Mouse (Mus musculus) embryo, embryonic 11 days (tissue): ENCODE measurements at regions not wholly inside any gene's neighbourhood (a gene's known extent, or its start where the extent isn't known, plus 50 kb on each side); places are given as distances from the start of the nearest gene placed in this dataset.
A peak's percentile ranks its signal among the peaks of the same experiment; 100 is the strongest.

ENCODE experiments used
- DNase-seq: peaks from one replicate; pipeline ENCODE4 v3.0.0-alpha.2; 2015

DNA sequence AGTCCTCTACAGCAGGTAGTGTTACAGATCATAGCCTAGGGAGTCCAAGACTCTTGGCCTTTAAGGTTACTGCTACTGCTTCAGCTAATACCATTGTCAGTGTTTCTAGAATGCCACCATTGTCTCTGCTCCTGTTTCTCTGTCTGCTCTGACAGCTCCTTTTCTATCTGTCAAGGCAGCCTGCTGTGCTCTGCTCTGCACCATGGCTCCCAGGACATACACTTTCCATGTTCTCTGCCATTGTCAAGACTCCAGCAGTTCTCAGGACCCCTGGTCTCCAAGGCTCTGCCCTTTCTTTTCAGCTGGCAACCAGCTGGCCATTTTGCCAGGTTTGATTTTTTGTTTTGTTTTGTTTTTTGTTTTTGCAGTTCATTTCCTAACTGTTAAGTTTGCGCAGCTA is 208.7 kb downstream of the Otol1 start:
- no peak for DNase-seq

DNA sequence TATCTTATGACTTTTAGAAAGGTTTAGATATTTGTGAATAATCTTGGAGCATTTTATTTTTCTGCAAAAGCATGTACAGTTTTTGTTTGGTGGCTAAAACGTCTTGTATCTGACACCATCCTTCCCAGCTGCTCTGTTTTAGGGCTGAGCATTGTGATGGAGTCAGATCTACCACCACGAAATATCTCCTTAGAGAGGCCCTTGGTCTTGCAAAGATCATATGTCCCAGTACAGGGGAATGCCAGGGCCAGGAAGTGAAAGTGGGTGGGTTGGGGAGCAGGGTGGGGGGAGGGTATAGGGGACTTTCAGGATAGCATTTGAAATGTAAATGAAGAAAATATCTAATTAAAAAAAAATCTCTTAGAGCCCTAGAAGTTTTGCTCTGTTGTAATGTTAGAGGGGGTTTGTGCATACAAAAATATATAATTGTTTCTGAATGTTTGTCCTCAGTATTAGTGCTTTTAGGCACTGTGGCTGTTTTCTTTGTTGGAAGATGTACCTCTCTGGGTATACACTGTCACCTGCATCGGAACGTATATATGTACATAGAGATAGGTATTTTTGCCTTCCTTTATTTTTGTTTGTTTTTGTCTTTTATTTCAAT is 211.4 kb downstream of the Otol1 start:
- no peak for DNase-seq

DNA sequence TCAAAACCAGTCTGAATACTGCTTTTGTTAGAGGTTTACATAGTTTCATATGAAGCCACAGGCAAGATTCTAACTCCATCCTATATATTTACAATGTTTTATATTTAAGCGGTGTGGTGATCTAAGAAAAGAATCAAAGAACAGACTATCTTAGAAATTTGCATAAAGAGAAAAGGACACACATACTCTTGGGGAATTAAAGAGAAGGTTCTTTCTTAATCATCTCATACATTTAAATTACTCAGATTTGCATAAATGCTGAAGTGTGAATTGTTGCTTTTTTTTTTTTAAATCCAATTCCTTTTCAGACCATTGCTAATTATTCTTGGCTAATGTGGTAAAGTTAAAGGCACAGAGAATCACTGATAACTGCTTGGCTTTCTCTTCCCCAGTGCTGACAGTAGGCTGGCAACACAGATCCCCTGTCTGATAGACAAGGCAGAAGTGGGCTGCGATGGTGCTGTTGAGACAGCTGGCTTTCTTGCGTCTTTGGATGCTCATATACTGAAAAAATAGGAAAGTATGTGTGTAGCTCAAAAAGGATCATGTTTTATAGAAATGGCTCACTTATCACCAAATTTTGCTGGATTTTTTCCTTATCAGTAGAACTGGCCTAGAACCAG is 216.1 kb downstream of the Otol1 start:
- no peak for DNase-seq

DNA sequence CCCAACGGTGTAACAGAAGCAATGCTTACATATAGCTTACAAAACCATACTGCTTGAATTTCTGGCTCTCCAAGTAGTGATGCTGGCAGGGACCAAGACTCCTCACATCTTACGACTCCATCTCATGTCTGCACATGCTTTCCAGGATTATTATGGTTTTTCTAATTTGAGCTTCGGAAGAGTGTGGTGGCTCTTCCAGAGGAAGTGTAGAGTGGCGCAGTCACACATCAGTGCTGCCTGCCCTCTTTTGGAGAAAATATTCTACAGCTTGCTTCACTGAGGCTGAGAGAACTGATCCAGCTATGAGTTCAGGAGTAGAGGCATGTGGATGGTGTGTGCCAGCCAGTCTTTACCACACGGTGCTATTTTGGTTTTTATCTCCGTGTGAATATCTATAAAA is 217.4 kb downstream of the Otol1 start:
- no peak for DNase-seq

DNA sequence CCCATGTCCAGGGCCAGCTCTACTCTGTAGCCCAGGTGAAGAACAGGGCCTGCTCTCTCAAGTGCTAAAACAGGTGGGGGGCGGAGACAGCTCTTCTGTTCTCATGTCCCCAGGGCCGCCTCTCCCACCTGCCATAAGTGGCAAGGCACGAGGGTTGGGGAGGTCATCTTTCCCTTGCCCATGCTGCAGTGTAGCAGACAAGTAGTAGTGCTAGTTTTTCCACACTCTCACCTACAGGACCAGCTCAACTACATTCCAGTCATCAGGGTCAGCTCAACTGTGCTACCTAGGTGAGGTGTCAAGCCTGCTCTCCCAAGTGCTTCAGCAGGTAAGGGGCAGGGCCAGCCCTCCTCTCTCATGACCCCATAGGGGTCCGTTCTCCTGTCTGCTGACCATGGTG is 219.8 kb downstream of the Otol1 start:
- no peak for DNase-seq

DNA sequence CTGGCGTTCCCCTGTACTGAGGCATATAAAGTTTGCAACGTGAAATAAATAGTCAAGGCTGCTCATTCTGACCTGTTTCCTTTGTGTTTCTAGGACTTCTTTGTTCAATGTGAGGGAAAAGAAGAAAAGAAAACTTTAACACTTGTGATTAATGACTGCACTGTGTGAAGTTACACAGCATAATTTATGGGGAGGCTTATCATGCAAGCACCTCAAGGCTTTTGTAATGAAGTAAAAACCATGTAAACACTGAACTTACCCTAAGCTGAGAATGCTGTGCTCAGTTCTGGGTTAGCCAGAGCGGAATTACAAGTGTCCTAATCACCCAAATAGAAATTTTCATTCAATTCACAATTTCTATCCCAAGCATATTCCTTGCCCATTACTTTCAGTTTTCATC is 241.2 kb downstream of the Otol1 start:
- DNase-seq = no peak

DNA sequence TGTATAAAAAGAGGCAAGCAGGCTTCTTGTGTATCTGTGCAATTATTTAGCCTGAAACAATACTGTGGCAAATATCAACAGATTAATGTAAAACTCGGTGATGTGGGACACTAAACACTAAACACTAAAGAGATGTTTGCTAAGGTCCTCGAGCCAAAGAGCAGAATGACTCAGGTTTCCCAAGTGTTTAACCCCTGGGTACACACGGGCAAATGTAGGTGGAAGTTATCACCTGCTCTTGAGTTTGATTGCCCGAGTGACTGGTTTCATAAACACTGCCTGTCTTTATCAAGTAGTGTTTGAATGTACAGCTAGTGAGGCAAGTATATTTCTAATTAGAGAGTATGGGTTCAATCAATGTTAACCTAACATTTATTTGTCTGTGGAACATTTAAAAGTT is 242.5 kb downstream of the Otol1 start:
- no peak for DNase-seq

DNA sequence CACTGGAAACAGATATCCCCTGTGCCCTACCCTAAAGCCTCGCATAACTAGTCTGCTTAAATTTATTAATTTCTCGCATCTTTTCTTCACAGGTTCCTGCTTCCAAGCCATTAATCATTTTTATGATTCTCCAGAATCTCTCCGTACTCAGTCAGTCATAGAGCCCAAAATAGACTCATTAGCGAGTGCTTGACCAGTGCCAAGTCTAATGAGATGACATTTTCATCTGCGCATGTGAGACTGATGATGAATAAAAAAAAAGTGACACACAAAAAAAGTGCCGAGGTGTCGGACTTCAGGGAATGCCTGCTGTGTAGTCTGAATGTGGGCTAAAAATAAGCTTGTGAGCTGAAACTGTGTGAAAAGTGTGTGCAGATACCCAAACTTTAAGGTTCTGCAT is 243.3 kb downstream of the Otol1 start:
- DNase-seq = no peak

DNA sequence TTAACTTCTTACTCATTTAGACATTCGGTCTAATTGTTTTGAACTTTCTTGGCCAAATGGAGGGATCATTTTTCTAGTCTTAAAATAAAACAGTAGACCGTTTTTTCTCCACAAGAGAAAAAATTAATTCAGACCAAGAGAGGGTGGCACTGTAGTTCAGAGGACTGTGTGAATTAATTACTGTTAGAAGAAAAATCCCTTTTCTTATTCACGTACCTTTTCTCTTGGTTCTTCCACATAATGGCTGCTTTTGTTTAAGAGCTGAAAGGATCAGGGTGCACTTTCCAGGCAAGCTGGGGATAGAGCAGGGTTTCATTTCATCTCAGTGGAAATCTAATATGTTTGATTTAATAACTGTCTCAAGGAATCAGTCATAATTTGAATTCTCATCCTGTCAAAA is 255.9 kb downstream of the Otol1 start:
- no peak for DNase-seq

DNA sequence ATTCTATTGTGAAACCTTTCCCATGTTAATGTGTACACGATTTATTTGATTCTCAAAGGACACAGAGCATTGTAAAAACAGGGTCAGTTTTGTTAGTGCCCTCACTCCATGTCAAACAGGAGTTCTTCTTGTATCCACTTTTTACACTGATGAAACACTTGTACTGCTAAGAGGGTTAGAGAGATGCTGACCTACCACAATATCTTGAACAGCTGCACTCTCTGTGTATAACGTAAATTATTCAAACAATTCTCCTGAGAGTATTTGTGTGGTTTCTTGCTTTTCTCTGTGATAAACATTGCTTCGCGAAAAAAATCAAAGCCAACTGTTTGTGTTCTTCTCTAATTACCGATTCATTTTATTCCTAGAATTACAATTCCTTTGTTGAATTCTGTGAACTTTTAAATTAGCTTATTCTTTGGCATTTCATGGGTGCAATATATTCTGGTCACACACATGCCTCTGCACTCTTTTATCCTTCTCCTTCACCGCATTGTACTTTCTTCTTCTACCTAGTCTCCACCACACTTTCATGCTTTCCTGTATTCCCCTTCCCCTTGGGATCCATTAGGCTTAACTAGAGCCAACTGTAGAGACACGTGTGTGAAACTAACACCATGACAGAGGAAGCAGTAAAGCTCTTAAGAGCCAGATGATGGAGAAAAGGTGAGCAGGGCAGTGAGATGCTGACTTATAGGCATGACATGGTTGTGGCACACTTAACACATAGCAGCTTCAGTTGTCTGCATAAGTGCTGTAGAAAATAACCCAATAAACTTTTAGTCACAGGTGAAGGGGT is 281.4 kb downstream of the Otol1 start:
- peak; percentile 34 for DNase-seq

DNA sequence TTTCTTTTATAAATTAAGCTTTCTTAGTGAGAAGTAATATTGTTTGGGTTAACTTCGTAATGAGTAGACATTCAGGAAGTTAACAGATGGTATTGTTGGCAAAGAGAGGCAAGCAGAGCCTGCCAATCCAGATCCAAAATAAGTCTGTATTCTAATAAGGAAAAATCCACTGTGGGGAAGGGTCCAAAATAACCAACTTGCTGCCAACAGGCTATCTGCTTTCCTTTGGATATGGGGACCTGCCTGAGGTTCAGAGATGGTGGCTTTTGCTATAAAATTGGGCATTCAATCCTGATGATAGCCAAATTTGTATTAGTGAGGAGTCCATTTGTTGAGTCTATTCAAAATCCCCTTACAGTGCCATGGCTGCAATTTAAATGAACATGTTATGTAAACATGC is 300.1 kb downstream of the Otol1 start:
- DNase-seq = no peak

DNA sequence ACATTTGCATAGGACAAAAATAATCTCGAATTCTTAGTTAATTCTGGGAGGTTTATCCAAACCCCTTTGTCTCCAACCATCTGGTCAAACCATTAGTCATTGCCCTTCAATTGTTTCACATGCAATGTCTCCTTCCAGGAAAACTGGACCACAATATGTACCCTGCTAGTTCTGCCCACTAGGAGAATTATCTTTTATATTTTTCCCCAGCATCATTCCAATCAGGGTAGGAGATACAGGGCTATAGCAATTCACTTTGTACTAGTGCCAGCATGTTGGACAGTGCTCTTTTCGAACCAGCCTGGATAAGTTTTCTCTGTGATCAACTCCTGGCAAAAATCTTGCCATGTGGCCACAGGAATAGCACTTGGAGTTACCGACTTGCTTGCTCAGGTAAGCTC is 300.6 kb downstream of the Otol1 start:
- DNase-seq = no peak

DNA sequence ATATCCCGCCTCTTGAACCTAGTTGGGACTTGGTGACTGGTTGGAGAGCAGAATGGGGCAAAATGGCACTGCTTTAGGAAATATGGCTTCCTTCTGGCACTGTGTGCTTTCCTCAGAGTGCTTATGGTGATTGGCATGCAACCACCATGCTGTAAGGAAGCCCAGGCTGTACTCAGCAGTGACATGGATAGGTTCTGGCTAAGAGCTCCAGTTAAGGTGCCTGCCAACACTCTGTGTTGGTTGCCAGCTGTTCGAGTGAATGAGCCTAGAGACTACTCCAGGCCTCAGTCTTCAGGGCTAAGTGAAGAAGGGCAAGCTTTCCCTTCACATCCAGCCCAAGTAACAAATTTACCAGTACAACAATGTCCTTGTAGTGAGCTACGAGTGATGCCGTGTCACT is 301.9 kb downstream of the Otol1 start:
- no peak for DNase-seq

DNA sequence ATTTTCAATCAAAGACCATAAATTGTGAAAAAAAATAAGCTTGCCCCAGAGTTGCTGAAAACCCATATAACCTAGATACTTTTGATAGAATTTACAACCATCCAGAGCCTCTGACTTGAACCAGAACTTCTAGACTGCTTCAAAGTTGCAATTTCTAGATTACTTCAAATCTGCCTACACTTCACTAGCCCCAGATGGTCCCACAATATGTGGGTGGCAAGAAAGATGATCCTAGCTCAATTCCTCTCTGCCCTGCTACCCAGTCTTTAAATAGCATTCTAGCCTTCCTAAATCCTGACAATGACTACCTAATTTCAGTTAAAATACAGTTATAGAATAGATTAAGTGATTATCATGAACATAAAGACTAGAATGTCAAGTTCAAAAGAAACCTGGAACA is 303.6 kb downstream of the Otol1 start:
- DNase-seq = no peak

DNA sequence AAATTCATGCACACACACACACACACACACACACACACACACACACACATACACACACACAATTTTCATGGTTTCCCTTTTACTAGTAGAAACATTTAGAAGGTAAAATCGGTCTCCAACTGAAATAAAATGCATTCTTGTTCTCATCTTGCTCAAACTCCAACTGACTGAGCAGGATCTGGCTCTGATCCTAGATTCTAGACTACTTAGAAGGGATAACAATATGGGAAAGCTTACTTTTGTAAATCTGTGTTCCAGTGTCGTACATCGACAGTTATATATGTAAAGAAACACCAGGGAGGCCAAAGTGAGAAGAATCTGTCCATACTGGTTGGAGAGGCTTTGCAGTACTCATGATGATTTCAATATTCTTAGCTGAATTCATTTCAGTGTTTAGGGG is 304.6 kb downstream of the Otol1 start:
- no peak for DNase-seq

DNA sequence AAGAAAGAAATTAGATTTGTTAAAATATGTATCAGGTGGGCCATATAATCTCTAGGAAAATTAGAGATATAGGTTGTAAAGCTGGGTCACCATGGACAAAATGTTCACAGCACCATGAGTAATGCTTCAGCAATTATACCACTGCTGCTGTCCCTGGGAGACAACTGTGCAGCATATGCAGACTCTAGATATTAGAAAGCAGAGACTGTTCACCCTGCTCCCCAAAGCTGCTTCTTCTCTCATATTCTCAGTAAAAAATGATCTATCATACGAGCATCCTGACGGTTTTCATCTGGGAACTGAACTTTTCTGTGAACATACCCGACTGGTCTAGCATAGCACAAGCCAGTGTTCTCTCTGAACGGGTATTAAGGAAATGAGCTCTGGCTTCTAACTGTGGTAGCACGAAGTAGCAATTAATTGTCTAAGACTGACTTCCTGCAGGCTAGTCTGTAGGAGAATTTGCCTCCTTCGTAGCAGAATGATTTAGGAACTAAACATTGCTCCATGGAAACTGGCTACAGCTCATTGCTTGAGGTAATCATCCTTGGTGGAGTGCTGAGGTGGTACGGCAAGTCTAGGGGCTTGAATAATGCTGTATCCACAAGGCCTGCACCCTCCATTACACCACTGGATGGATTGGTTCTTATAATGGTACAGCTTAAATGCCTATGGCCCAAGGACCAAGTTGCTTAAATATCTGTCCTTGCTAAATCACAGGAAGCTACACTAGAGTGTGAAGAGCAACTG is 305.9 kb downstream of the Otol1 start:
- DNase-seq = no peak

DNA sequence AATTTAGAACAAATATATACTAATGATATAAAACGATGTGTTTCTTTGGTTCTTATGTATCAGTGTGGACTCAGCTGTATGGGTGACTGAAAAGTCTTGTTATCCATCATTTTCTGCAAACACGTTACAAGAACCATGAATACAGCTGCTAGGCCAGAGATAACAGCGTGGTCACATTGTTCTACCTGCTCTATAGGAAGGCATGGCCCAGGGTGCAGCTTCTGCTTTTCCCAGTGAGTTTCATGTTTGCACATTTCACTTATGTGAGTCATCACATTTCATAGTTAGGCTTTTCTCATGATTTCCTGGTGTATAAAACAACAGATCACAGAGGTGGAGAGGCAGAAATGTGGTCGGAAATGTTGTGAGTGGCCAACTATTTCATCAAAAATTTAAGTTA is 306.8 kb downstream of the Otol1 start:
- no peak for DNase-seq

DNA sequence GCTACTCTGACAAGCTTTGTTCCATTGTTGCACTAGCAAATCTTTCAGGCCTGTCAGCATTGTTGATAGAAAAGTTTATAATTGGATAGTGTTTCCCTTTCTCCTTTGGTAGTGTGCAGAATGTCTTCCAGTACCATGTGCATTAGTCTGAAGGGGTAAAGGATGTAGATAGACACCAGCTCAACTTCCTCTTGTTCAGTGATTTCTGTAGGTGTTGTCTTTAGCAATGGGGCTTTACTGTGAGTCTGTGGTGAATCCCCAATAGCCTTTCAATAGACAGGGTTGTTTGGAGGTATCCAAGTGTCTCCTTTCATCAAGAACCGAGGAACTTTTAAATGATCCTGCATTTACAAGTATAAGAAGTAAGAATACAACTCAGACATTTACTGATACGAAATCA is 311.0 kb downstream of the Otol1 start:
- DNase-seq = no peak

DNA sequence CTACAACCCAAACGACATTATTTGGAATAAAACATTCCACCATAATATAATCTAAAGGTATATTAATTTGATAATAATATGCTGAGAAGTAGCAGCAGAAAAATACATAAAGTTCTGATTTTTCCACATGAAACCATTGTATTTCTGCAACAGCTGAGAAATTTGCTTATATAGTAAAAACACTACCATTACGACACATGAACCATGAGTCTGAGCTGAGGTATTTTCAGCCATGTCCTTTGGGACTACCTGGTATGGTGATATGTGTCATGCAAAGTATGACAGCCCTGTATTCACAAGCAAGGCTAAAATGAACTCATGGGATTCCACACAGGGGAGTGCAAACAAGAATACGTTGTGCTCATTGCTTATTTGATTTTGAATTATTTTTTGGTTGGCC is 311.7 kb downstream of the Otol1 start:
- DNase-seq = no peak

DNA sequence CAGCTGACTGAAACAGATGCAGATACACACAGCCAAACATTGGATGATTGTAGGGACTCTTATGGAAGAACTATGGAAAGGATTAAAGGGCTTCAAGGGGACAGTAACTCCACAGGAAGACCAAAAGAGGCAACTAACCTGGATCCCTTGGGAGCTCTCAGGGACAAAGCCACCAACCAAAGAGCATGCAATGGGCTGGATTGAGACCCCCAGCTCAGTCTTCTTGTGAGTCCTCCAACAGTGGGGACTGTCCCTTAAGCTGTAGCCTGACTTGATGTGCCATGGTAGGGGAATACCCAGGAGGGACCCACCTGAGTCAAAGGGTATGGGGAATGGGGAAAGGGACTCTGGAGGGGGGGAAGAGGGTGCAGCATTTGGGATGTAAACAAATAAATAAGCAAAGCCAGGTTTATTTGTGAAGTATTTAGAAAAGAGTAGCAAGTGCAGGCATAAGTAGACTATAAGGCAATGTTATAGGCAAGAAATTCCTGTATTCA is 313.8 kb downstream of the Otol1 start:
- DNase-seq = no peak

DNA sequence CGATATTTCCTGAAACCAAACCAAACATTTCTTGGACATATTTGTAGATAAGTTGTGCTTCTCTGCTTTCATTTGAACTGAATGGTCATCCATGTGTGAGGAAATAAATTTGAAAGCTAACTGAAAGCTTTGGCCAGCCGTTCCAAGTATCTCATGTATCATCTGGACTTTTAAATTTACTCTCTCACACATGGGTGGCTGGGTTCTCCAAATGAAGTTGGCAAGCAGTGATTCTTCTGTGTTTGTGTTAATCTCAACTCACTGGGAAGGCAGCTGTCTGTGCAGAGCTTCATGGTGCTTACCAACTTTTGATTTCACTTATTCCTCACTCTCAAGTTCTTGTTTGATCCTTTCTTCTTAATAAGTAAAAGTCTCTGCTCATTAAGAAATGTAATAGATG is 317.3 kb downstream of the Otol1 start:
- no peak for DNase-seq
